ENCODE assay signal across 8 mouse cellular contexts in genomic region chr17:6861181-6862039, GRCm38 (mm10).
DNase-seq lines count a peak whose midpoint lies in the region; ATAC-seq and TF ChIP-seq lines count a peak whose summit lies in the region.

No protein-coding gene starts in this region.

- no peak overlapping the region for H3K27ac ChIP-seq in cerebellum, adult 2 months (ENCODE audit: insufficient read depth, low read length)
- peak overlapping the region; percentile 73 for H3K27ac ChIP-seq in forebrain, postnatal 0 days (ENCODE audit: low read depth, low read length)

- H3K9ac ChIP-seq in forebrain, postnatal 0 days = peak overlapping the region; percentile 28; the same call in 1 of the 2 replicates

- peak; percentile 91 for ATAC-seq in forebrain, postnatal 0 days

- H3K4me1 ChIP-seq in cerebellum, adult 2 months (ENCODE audit: control insufficient read depth, insufficient read depth, low read length) = no peaks in the 10 kb centered on the region
- peaks cover 19% of the 10 kb centered on the region for H3K4me1 ChIP-seq in forebrain, postnatal 0 days (ENCODE audit: insufficient read depth)

- no peak for TF ChIP-seq CTCF in cerebellum, adult 2 months (IDR thresholded peaks at IDR 0.05; ENCODE audit: borderline replicate concordance, insufficient read depth, low read depth, low read length)
- no peak for TF ChIP-seq CTCF in forebrain, postnatal 0 days (IDR thresholded peaks at IDR 0.05; ENCODE audit: low read depth)

- no peaks in the 10 kb centered on the region for H3K36me3 ChIP-seq in forebrain, postnatal 0 days (ENCODE audit: insufficient read depth)

- WGBS in cerebellum, adult 2 months = 17% methylated on average over 28 of the region's 28 CpGs
- 3% methylated on average over 28 of the region's 28 CpGs for WGBS in forebrain, postnatal 0 days

- peak overlapping the region; percentile 42 for H3K4me3 ChIP-seq in cerebellum, adult 2 months (replicated peaks; ENCODE audit: insufficient read depth, low read depth, low read length)
- H3K4me3 ChIP-seq in forebrain, postnatal 0 days (ENCODE audit: low read depth, low read length) = peak overlapping the region; percentile 19

- DNase-seq in adrenal gland, adult (ENCODE audit: inconsistent age in 2 of 2, low spot score in 1 of 2) = peak; percentile 15 to 72
- peak; percentile 54 to 57 for DNase-seq in cerebellum, adult 2 months
- DNase-seq in forebrain, postnatal 0 days = peak; percentile 83
- DNase-seq in induced T-regulatory cell, adult 2 months (ENCODE audit: low read depth) = peak; percentile 75
- peak; percentile 74 to 81 for DNase-seq in layer of hippocampus, postnatal 36 days
- DNase-seq in lung, postnatal 10 days = peak; percentile 73
- peak; percentile 90 for DNase-seq in retina, postnatal 1 day
- DNase-seq in MN1 (ENCODE audit: low spot score) = no peak

- no peak for TF ChIP-seq POLR2A in cerebellum, adult 2 months (IDR thresholded peaks at IDR 0.05; ENCODE audit: borderline replicate concordance, insufficient read depth, low read length)

- H3K27me3 ChIP-seq in cerebellum, adult 2 months (ENCODE audit: control insufficient read depth, insufficient read depth, low read length) = no peaks in the 10 kb centered on the region
- no peaks in the 10 kb centered on the region for H3K27me3 ChIP-seq in forebrain, postnatal 0 days (ENCODE audit: insufficient read depth, low read length)

- H3K4me2 ChIP-seq in forebrain, postnatal 0 days (ENCODE audit: low read depth) = peak overlapping the region; percentile 45

- H3K9me3 ChIP-seq in forebrain, postnatal 0 days (ENCODE audit: low read length) = no peaks in the 10 kb centered on the region
